Mouse (Mus musculus) MEL (cell line): ENCODE measurements around the gene Pmm2. TPM values are rescaled to one million over a fixed set of nuclear protein-coding genes. Genes with fewer than 3 reads are reported as not detected.

Experiments
- DNase-seq: peaks from one replicate; pipeline ENCODE4 v3.0.0; 2011; ENCODE audit warnings: low read depth, low spot score
- H3K27ac ChIP-seq: 2 replicates; pipeline ENCODE4 v1.5.1; 2012; ENCODE audit warnings: low read depth, mild to moderate bottlenecking, control low read depth, low read length, moderate library complexity; ENCODE audit not compliant: control insufficient read depth
- H3K27me3 ChIP-seq, 2 experiments: fragments of 150-350 bp in 1 of 2; sonication (generic) in 1 of 2; 2 replicates each; pipeline ENCODE4 v1.6.1; 2012; ENCODE audit warnings: low read length in 2 of 2, mild to moderate bottlenecking in 2 of 2, improper control_type of control experiment in 1 of 2, moderate library complexity in 1 of 2; ENCODE audit not compliant: insufficient read depth in 2 of 2, control insufficient read depth in 1 of 2
- H3K36me3 ChIP-seq, 2 experiments: 2 replicates each; pipeline ENCODE4 v1.6.1; 2012 to 2014; ENCODE audit warnings: low read length in 2 of 2, improper control_type of control experiment in 1 of 2, inconsistent platforms in 1 of 2, mild to moderate bottlenecking in 1 of 2; ENCODE audit not compliant: insufficient read depth in 2 of 2, control insufficient read depth in 1 of 2
- H3K4me1 ChIP-seq, 2 experiments: fragments of 150-350 bp in 1 of 2; sonication (generic) in 1 of 2; 2 replicates each; pipeline ENCODE4 v1.6.1; 2012; ENCODE audit warnings: low read length in 2 of 2, improper control_type of control experiment in 1 of 2, mild to moderate bottlenecking in 1 of 2; ENCODE audit not compliant: insufficient read depth in 2 of 2, control insufficient read depth in 1 of 2
- H3K4me3 ChIP-seq, 2 experiments: fragments of 150-350 bp in 1 of 2; sonication (generic) in 1 of 2; 2 replicates each; pipeline ENCODE4 v1.5.1; 2012; ENCODE audit warnings: low read depth in 2 of 2, low read length in 2 of 2, mild to moderate bottlenecking in 2 of 2, moderate library complexity in 2 of 2, control low read depth in 1 of 2, improper control_type of control experiment in 1 of 2; ENCODE audit not compliant: control insufficient read depth in 1 of 2, insufficient read depth in 1 of 2
- H3K79me2 ChIP-seq: 2 replicates; pipeline ENCODE4 v1.6.1; 2012; ENCODE audit warnings: mild to moderate bottlenecking, low read length, moderate library complexity; ENCODE audit not compliant: control insufficient read depth, poor library complexity, insufficient read depth
- H3K9ac ChIP-seq: 2 replicates; pipeline ENCODE4 v1.6.1; 2012; ENCODE audit warnings: low read depth, mild to moderate bottlenecking, control low read depth, low read length, moderate library complexity; ENCODE audit not compliant: control insufficient read depth, poor library complexity, severe bottlenecking
- H3K9me3 ChIP-seq: fragments of 150-350 bp; sonication (generic); replicated peaks from 2 replicates; pipeline ENCODE4 v1.6.1; 2012; ENCODE audit warnings: mild to moderate bottlenecking, low read length, improper control_type of control experiment, moderate library complexity; ENCODE audit not compliant: insufficient read depth
- BHLHE40 ChIP-seq: IDR thresholded peaks from 2 replicates; pipeline ENCODE4 v1.6.1; 2012; ENCODE audit warnings: low read depth, mild to moderate bottlenecking, inconsistent platforms, low read length, improper control_type of control experiment, borderline replicate concordance
- CTCF ChIP-seq, 3 experiments: IDR thresholded peaks in 2 of 3; conservative IDR thresholded peaks in 1 of 3; 2 replicates each; pipeline ENCODE4 v1.5.1; 2011 to 2012; ENCODE audit warnings: low read length in 3 of 3, low read depth in 2 of 3, mild to moderate bottlenecking in 2 of 3, improper control_type of control experiment in 1 of 3, inconsistent platforms in 1 of 3, mixed read lengths in 1 of 3, moderate library complexity in 1 of 3; ENCODE audit not compliant: control insufficient read depth in 1 of 3, insufficient read depth in 1 of 3, poor library complexity in 1 of 3, severe bottlenecking in 1 of 3
- ETS1 ChIP-seq: IDR thresholded peaks from 2 replicates; pipeline ENCODE4 v1.6.1; 2012; ENCODE audit warnings: low read depth, mild to moderate bottlenecking, inconsistent platforms, low read length, improper control_type of control experiment, moderate library complexity
- GABPA ChIP-seq: IDR thresholded peaks from 2 replicates; pipeline ENCODE4 v1.6.1; 2012; ENCODE audit warnings: low read depth, mild to moderate bottlenecking, inconsistent platforms, low read length, improper control_type of control experiment, moderate library complexity
- MXI1 ChIP-seq: IDR thresholded peaks from 2 replicates; pipeline ENCODE4 v1.6.1; 2011; ENCODE audit warnings: mild to moderate bottlenecking, low read depth, low read length, improper control_type of control experiment
- POLR2A ChIP-seq, 2 experiments: IDR thresholded peaks; 2 replicates each; pipeline ENCODE4 v1.6.1; 2011 to 2012; ENCODE audit warnings: low read length in 2 of 2, mild to moderate bottlenecking in 2 of 2, control low read depth in 1 of 2, improper control_type of control experiment in 1 of 2, low read depth in 1 of 2, moderate library complexity in 1 of 2; ENCODE audit not compliant: control insufficient read depth in 1 of 2, insufficient read depth in 1 of 2, poor library complexity in 1 of 2
- POLR2AphosphoS5 ChIP-seq: IDR thresholded peaks from 2 replicates; pipeline ENCODE4 v1.6.1; 2012; ENCODE audit warnings: low read depth, borderline replicate concordance, mild to moderate bottlenecking, inconsistent platforms, low read length, moderate library complexity, mixed read lengths
- RAD21 ChIP-seq: IDR thresholded peaks from 2 replicates; pipeline ENCODE4 v1.6.1; 2011; ENCODE audit warnings: mild to moderate bottlenecking, low read depth, low read length, improper control_type of control experiment
- SIN3A ChIP-seq: IDR thresholded peaks from 2 replicates; pipeline ENCODE4 v1.6.1; 2012; ENCODE audit warnings: low read length, improper control_type of control experiment, inconsistent platforms
- SMC3 ChIP-seq: IDR thresholded peaks from 2 replicates; pipeline ENCODE4 v1.6.1; 2011; ENCODE audit warnings: low read depth, low read length, improper control_type of control experiment
- TBP ChIP-seq: IDR thresholded peaks from 2 replicates; pipeline ENCODE4 v1.8.0; 2011; ENCODE audit warnings: low read depth, low read length, improper control_type of control experiment
- ZC3H11A ChIP-seq: IDR thresholded peaks from 2 replicates; pipeline ENCODE4 v1.6.1; 2012; ENCODE audit warnings: low read depth, mild to moderate bottlenecking, inconsistent platforms, low read length, improper control_type of control experiment
- ZKSCAN1 ChIP-seq: IDR thresholded peaks from 2 replicates; pipeline ENCODE4 v1.6.1; 2012; ENCODE audit warnings: low read depth, mild to moderate bottlenecking, inconsistent platforms, low read length, improper control_type of control experiment, moderate library complexity
- ZMIZ1 ChIP-seq: IDR thresholded peaks from 2 replicates; pipeline ENCODE4 v1.6.1; 2012; ENCODE audit warnings: low read depth, mild to moderate bottlenecking, inconsistent platforms, low read length, improper control_type of control experiment, moderate library complexity
- polyA plus RNA-seq, 2 experiments: library from polyadenylated mRNA; stranded (reverse) in 1 of 2; unstranded in 1 of 2; fragments of >175 nt in 1 of 2; fragments of >200 nt in 1 of 2; gene quantifications; 2 replicates each; pipeline versions ENCODE4 v1.2.1 to v1.2.4; 2012; ENCODE audit warnings: low replicate concordance in 2 of 2, low read depth in 1 of 2; ENCODE audit not compliant: insufficient read length in 2 of 2, insufficient read depth in 1 of 2, missing spikeins in 1 of 2
- total RNA-seq: library from RNA; depleted of rRNA; stranded (reverse); fragments of 300-350 nt; gene quantifications from 2 replicates; pipeline ENCODE4 v1.2.3, GENCODE M21; 2012

Gene Pmm2
- total and polyA plus RNA-seq, 3 experiments, result 53.4 to 96.0 TPM; not detected in 1

- Histone ChIP-seq H3K9ac (no peak overlapping the region), H3K4me1 (peaks cover 0 to 19% of the 10 kb centered on the region in 2 experiments; a peak in 2 of 4 replicates), H3K79me2 (no peaks in the 10 kb centered on the region), H3K27me3 (no peaks in the 10 kb centered on the region)
- no peak for TF ChIP-seq POLR2AphosphoS5
- TF ChIP-seq, all 39 proteins: peak for 0
- H3K27ac ChIP-seq, result no peak overlapping the region
- H3K4me3 ChIP-seq, result no peak overlapping the region
- no peak for DNase-seq
- H3K36me3 ChIP-seq, result peaks cover under 1 to 11% of the 10 kb centered on the region in 2 experiments; a peak in 3 of 4 replicates
- H3K9me3 ChIP-seq, result no peaks in the 10 kb centered on the region
These were observed 47.6 kb downstream of the Pmm2 start for GRCm38 (mm10) chr16:8685087-8685486.

GRCm38 (mm10) chr16:8686121-8686870, 48.8 kb downstream of the Pmm2 start:
- peaks cover 7 to 11% of the 10 kb centered on the region in 2 experiments; a peak in 3 of 4 replicates for H3K36me3 ChIP-seq
- no peaks in the 10 kb centered on the region for H3K79me2 ChIP-seq
- H3K9ac ChIP-seq, result peak overlapping the region; percentile 38
- peak overlapping the region; percentile 36 for H3K27ac ChIP-seq
- peak; percentile 87 for DNase-seq
- TF ChIP-seq ZC3H11A (peak; percentile 89), BHLHE40 (0 out of 2 replicates have a peak, but pooled peaks have one; percentile 40), GABPA (no peak), TBP (0 out of 2 replicates have a peak, but pooled peaks have one; percentile 39), SIN3A (peak; percentile 25; the same call in 1 of the 2 replicates), ZKSCAN1 (no peak), CTCF (IDR thresholded peaks at IDR 0.05 in 2 of 3, conservative IDR thresholded peaks at IDR 0.05 in 1 of 3; ENCODE audit: control insufficient read depth in 1 of 3, insufficient read depth in 1 of 3, low read depth in 2 of 3, low read length in 3 of 3, poor library complexity in 1 of 3, severe bottlenecking in 1 of 3) (peak; percentile 71 to 95 (median 94)), ZMIZ1 (no peak), POLR2A (IDR thresholded peaks at IDR 0.05; ENCODE audit: control insufficient read depth in 1 of 2, insufficient read depth in 1 of 2, low read depth in 1 of 2, low read length in 2 of 2, poor library complexity in 1 of 2) (peak in 1 of 2 experiments; percentile 26; a peak in 1 of 4 replicates), ETS1 (no peak), RAD21 (peak; percentile 98), MXI1 (0 out of 2 replicates have a peak, but pooled peaks have one; percentile 1), SMC3 (peak; percentile 89)
- H3K4me1 ChIP-seq, result peaks cover 0 to 16% of the 10 kb centered on the region in 2 experiments; a peak in 2 of 4 replicates
- no peaks in the 10 kb centered on the region for H3K27me3 ChIP-seq
- H3K4me3 ChIP-seq, result no peak overlapping the region
- H3K9me3 ChIP-seq, result no peaks in the 10 kb centered on the region
